Mouse (Mus musculus): ENCODE data around the gene Micu1.

Micu1 gene

GRCm38 (mm10) chr10:59721555-59721954 is 19.3 kb downstream of the Micu1 start:
- DNase-seq (ENCODE audit: low read depth): no peak

GRCm38 (mm10) chr10:59724634-59725033 is 22.4 kb downstream of the Micu1 start:
- peak; percentile 60 for DNase-seq (ENCODE audit: low read depth)

- peak; percentile 80 for DNase-seq (ENCODE audit: low read depth)
Observed at GRCm38 (mm10) chr10:59727251-59727650, 25.0 kb downstream of the Micu1 start.

GRCm38 (mm10) chr10:59729261-59729660 is 27.0 kb downstream of the Micu1 start:
- no peak for DNase-seq (ENCODE audit: low read depth)

GRCm38 (mm10) chr10:59729842-59730241 is 27.6 kb downstream of the Micu1 start:
- no peak for DNase-seq (ENCODE audit: low read depth)

GRCm38 (mm10) chr10:59736027-59736598 is 33.8 kb downstream of the Micu1 start:
- DNase-seq (ENCODE audit: low read depth): no peak

GRCm38 (mm10) chr10:59741448-59741847 is 39.2 kb downstream of the Micu1 start:
- DNase-seq (ENCODE audit: low read depth): peak; percentile 21

GRCm38 (mm10) chr10:59743397-59743796 is 41.1 kb downstream of the Micu1 start:
- no peak for DNase-seq (ENCODE audit: low read depth)

GRCm38 (mm10) chr10:59743969-59744368 is 41.7 kb downstream of the Micu1 start:
- no peak for DNase-seq (ENCODE audit: low read depth)

- DNase-seq (ENCODE audit: low read depth): no peak
Observed at GRCm38 (mm10) chr10:59747334-59747733, 45.1 kb downstream of the Micu1 start.

- DNase-seq (ENCODE audit: low read depth): no peak
Observed at GRCm38 (mm10) chr10:59748699-59749200, 46.5 kb downstream of the Micu1 start.

- no peak for DNase-seq (ENCODE audit: low read depth)
Observed at GRCm38 (mm10) chr10:59753538-59754069, 51.3 kb downstream of the Micu1 start.

- no peak for DNase-seq (ENCODE audit: low read depth)
Observed at GRCm38 (mm10) chr10:59754104-59754503, 51.8 kb downstream of the Micu1 start.

GRCm38 (mm10) chr10:59754901-59755300 is 52.6 kb downstream of the Micu1 start:
- DNase-seq (ENCODE audit: low read depth): peak; percentile 24

- no peak for DNase-seq (ENCODE audit: low read depth)
Observed at GRCm38 (mm10) chr10:59755681-59756080, 53.4 kb downstream of the Micu1 start.

- DNase-seq (ENCODE audit: low read depth): peak; percentile 83
Observed at GRCm38 (mm10) chr10:59756090-59756489, 53.8 kb downstream of the Micu1 start.

- peak; percentile 72 for DNase-seq (ENCODE audit: low read depth)
Observed at GRCm38 (mm10) chr10:59756570-59756969, 54.3 kb downstream of the Micu1 start.

- DNase-seq (ENCODE audit: low read depth): no peak
Observed at GRCm38 (mm10) chr10:59764781-59765180, 62.5 kb downstream of the Micu1 start.

GRCm38 (mm10) chr10:59768369-59769079 is 66.2 kb downstream of the Micu1 start:
- no peak for DNase-seq (ENCODE audit: low read depth)

- no peak for DNase-seq (ENCODE audit: low read depth)
Observed at GRCm38 (mm10) chr10:59771375-59772048, 69.2 kb downstream of the Micu1 start.

GRCm38 (mm10) chr10:59772049-59772397 is 69.7 kb downstream of the Micu1 start:
- no peak for DNase-seq (ENCODE audit: low read depth)

- no peak for DNase-seq (ENCODE audit: low read depth)
Observed at GRCm38 (mm10) chr10:59773441-59774140, 71.3 kb downstream of the Micu1 start.

Data from NIH3T3 (cell line).